Mouse (Mus musculus) ES-E14 (cell line): ENCODE results near the gene Polr3g.
"Not testable (repeated sequence)": the region's sequence is repeated elsewhere in the genome, so short reads cannot be mapped to it uniquely, and the experiment has no call there.

Source experiments
- MAFK ChIP-seq: IDR thresholded peaks from 2 replicates; pipeline ENCODE4 v1.6.1; 2014; ENCODE audit warnings: mild to moderate bottlenecking, low read depth, low read length, inconsistent platforms; ENCODE audit not compliant: insufficient read depth
- ZC3H11A ChIP-seq: IDR thresholded peaks from 2 replicates; pipeline ENCODE4 v1.6.1; 2012; ENCODE audit warnings: low read depth, mild to moderate bottlenecking, inconsistent platforms, low read length, borderline replicate concordance

DNA sequence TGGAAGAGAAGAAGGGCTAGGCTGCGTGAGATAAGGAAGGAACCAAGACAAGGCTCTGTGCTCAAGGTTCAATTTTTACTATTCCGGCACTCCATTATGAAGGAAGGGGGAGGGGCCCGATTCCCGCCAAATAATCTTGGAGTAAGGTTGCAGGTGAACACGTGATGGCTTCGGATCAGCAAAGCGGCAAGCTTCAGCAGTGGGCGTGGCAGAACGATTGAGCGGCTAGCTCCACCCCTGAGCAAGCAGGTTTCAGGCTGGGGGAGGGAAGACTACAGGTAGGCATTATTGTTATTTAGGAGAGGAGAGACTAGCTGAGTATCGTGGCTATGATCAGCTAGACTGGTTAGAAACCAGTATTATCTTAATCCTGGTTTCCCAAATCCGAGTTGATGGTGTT is 17.3 kb upstream of the Polr3g start:
- TF ChIP-seq MAFK, ZC3H11A: not testable (repeated sequence)
